Mouse (Mus musculus): ENCODE results near the gene Cacna2d1.

DNA sequence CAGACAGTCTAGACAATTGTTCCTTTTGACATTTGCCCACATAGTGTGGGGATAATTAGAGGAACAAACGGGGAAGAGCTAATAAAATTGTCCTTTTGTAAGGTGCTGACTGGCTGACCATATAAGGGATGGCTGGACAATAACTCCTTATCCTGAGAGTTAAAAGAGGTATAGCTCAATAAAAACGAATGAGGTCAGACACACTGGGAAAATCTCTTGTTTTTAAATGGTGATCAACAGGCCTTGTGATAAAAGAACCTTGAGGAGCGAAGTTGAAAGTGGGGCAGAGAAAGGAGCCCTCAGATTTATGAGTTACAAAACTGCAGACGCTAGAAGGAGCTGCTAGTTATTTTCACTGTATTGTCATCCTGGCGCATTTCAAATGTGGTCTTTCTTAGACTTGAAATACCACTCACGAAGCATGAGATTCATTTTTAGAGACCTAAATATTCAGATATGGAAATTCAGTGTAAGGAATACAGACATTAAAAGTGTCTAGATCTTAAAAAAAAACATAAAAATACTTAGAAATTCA, 6.8 kb downstream of the Cacna2d1 start:
- TF ChIP-seq MYOD1 (IDR thresholded peaks at IDR 0.05; ENCODE audit: control insufficient read depth in 1 of 3, insufficient read length in 2 of 3, low read depth in 2 of 3) (no peak), POLR2A (IDR thresholded peaks at IDR 0.05; ENCODE audit: insufficient read length, low read depth) (no peak), POLR2AphosphoS2 (IDR thresholded peaks at IDR 0.05; ENCODE audit: insufficient read length, low read depth) (no peak), E2F4 (IDR thresholded peaks at IDR 0.05; ENCODE audit: insufficient read depth) (no peak), TCF12 (IDR thresholded peaks at IDR 0.05; ENCODE audit: insufficient read depth, poor library complexity, severe bottlenecking) (no peak), CEBPB (IDR thresholded peaks at IDR 0.05; ENCODE audit: insufficient read depth, poor library complexity, severe bottlenecking) (no peak)
